Mouse (Mus musculus) hindbrain, embryonic 14.5 days (tissue): Measurements from ENCODE around the gene Grk5. TPM values are rescaled to one million over a fixed set of nuclear protein-coding genes. Genes with fewer than 3 reads are reported as not detected.

ENCODE experiments used
- ATAC-seq: fragments of 200-750 bp; cut with Nextera tagmentation; 2 replicates; pipeline ENCODE4 v1.8.0; 2017; ENCODE audit warnings: moderate number of reproducible peaks, mild to moderate bottlenecking, moderate TSS enrichment, moderate library complexity; ENCODE audit not compliant: low FRiP score
- DNase-seq: peaks from one replicate; pipeline ENCODE4 v3.0.0-alpha.2; 2015; ENCODE audit warnings: low spot score
- H3K27ac ChIP-seq: fragments of 300-500 bp; sonication (generic); 2 replicates; pipeline ENCODE4 v1.5.1; 2014; ENCODE audit warnings: mild to moderate bottlenecking, moderate library complexity
- H3K27me3 ChIP-seq: fragments of 300-500 bp; sonication (generic); 2 replicates; pipeline ENCODE4 v1.6.1; 2014; ENCODE audit warnings: mild to moderate bottlenecking, low read length, mixed read lengths; ENCODE audit not compliant: control insufficient read depth, insufficient read depth
- H3K36me3 ChIP-seq: fragments of 300-500 bp; sonication (generic); replicated peaks from 2 replicates; pipeline ENCODE4 v1.6.1; 2014; ENCODE audit not compliant: control insufficient read depth, insufficient read depth
- H3K4me1 ChIP-seq: fragments of 300-500 bp; sonication (generic); replicated peaks from 2 replicates; pipeline ENCODE4 v1.6.1; 2014; ENCODE audit warnings: antibody characterized with exemption, low read length, mixed read lengths; ENCODE audit not compliant: control insufficient read depth, insufficient read depth
- H3K4me2 ChIP-seq: fragments of 300-500 bp; sonication (generic); replicated peaks from 2 replicates; pipeline ENCODE4 v1.6.1; 2014; ENCODE audit warnings: mild to moderate bottlenecking, moderate library complexity
- H3K4me3 ChIP-seq: fragments of 300-500 bp; sonication (generic); replicated peaks from 2 replicates; pipeline ENCODE4 v1.5.1; 2014; ENCODE audit warnings: mild to moderate bottlenecking, low read length
- H3K9ac ChIP-seq: fragments of 300-500 bp; sonication (generic); 2 replicates; pipeline ENCODE4 v1.6.1; 2014
- H3K9me3 ChIP-seq: fragments of 300-500 bp; sonication (generic); 2 replicates; pipeline ENCODE4 v1.6.1; 2016; ENCODE audit warnings: low read length; ENCODE audit not compliant: control insufficient read depth
- WGBS: fragments of 180-500 bp; shearing (Covaris S2); extraction: QIAGEN DNeasy Blood & Tissue Kit; methylation state at CpG from one replicate; pipeline ENCODE4 v1.1.7; 2014; 5-methylcytosine and 5-hydroxymethylcytosine counted together
- polyA plus RNA-seq: library from polyadenylated mRNA; unstranded; fragments of >200 nt; fragmentation: Nextera tagmentation; extraction: Ambion mirVana; gene quantifications from 2 replicates; pipeline ENCODE4 v1.2.1, GENCODE M21; 2014

Grk5 gene
- polyA plus RNA-seq, 1 experiment from 2014 or later: 3.1 TPM

- Histone ChIP-seq H3K9me3 (no peaks in the 10 kb centered on the region), H3K27ac (no peak overlapping the region), H3K9ac (no peak overlapping the region), H3K4me2 (no peak overlapping the region), H3K4me3 (no peak overlapping the region), H3K36me3 (no peaks in the 10 kb centered on the region), H3K4me1 (no peaks in the 10 kb centered on the region), H3K27me3 (no peaks in the 10 kb centered on the region)
- ATAC-seq (no peak), DNase-seq (no peak)
- WGBS: 88% methylated on average over 2 of the region's 2 CpGs
These were observed 92.3 kb downstream of the Grk5 start for GRCm38 (mm10) chr19:60981894-60982293.

GRCm38 (mm10) chr19:60989766-60990165, 100.2 kb downstream of the Grk5 start:
- Histone ChIP-seq H3K36me3 (no peaks in the 10 kb centered on the region), H3K27me3 (no peaks in the 10 kb centered on the region), H3K4me3 (no peak overlapping the region), H3K4me2 (no peak overlapping the region), H3K27ac (no peak overlapping the region), H3K9me3 (no peaks in the 10 kb centered on the region), H3K9ac (no peak overlapping the region), H3K4me1 (no peaks in the 10 kb centered on the region)
- no peak for ATAC-seq
- DNase-seq: no peak
- 76% methylated on average over 5 of the region's 5 CpGs for WGBS

- whole genome bisulfite sequencing: 66% methylated on average over 3 of the region's 3 CpGs
- no peaks in the 10 kb centered on the region for H3K27me3 ChIP-seq
- no peaks in the 10 kb centered on the region for H3K36me3 ChIP-seq
- H3K4me2 ChIP-seq: no peak overlapping the region
- DNase-seq: no peak
- no peaks in the 10 kb centered on the region for H3K4me1 ChIP-seq
- no peaks in the 10 kb centered on the region for H3K9me3 ChIP-seq
- no peak overlapping the region for H3K4me3 ChIP-seq
- H3K9ac ChIP-seq: no peak overlapping the region
- no peak overlapping the region for H3K27ac ChIP-seq
- no peak for ATAC-seq
These were observed 104.7 kb downstream of the Grk5 start for GRCm38 (mm10) chr19:60994214-60994613.

GRCm38 (mm10) chr19:60994845-60995244, 105.3 kb downstream of the Grk5 start:
- Histone ChIP-seq H3K4me3 (no peak overlapping the region), H3K4me2 (no peak overlapping the region), H3K36me3 (no peaks in the 10 kb centered on the region), H3K9me3 (no peaks in the 10 kb centered on the region), H3K27me3 (no peaks in the 10 kb centered on the region), H3K27ac (no peak overlapping the region), H3K4me1 (no peaks in the 10 kb centered on the region), H3K9ac (no peak overlapping the region)
- ATAC-seq: no peak
- DNase-seq: no peak
- 77% methylated on average over 2 of the region's 2 CpGs for WGBS

GRCm38 (mm10) chr19:60997784-60998183, 108.2 kb downstream of the Grk5 start:
- Histone ChIP-seq H3K36me3 (no peaks in the 10 kb centered on the region), H3K27ac (no peak overlapping the region), H3K4me2 (no peak overlapping the region), H3K9me3 (no peaks in the 10 kb centered on the region), H3K9ac (no peak overlapping the region), H3K4me1 (no peaks in the 10 kb centered on the region), H3K27me3 (no peaks in the 10 kb centered on the region), H3K4me3 (no peak overlapping the region)
- no peak for DNase-seq
- no peak for ATAC-seq
- WGBS: 85% methylated on average over 4 of the region's 4 CpGs

- WGBS: 36% methylated on average over 2 of the region's 2 CpGs
- Histone ChIP-seq H3K36me3 (no peaks in the 10 kb centered on the region), H3K9me3 (no peaks in the 10 kb centered on the region), H3K4me3 (no peak overlapping the region), H3K4me1 (no peaks in the 10 kb centered on the region), H3K27me3 (no peaks in the 10 kb centered on the region), H3K27ac (no peak overlapping the region), H3K9ac (no peak overlapping the region), H3K4me2 (no peak overlapping the region)
- no peak for DNase-seq
- ATAC-seq: no peak
These were observed 110.1 kb downstream of the Grk5 start for GRCm38 (mm10) chr19:60999652-61000051.

- H3K36me3 ChIP-seq: no peaks in the 10 kb centered on the region
- H3K9ac ChIP-seq: no peak overlapping the region
- ATAC-seq (no peak), DNase-seq (no peak)
- no peaks in the 10 kb centered on the region for H3K4me1 ChIP-seq
- H3K4me3 ChIP-seq: no peak overlapping the region
- no peak overlapping the region for H3K27ac ChIP-seq
- H3K9me3 ChIP-seq: no peaks in the 10 kb centered on the region
- no peak overlapping the region for H3K4me2 ChIP-seq
- WGBS: 96% methylated on average over 2 of the region's 2 CpGs
- H3K27me3 ChIP-seq: no peaks in the 10 kb centered on the region
These were observed 111.4 kb downstream of the Grk5 start for GRCm38 (mm10) chr19:61000958-61001357.

- H3K27me3 ChIP-seq: no peaks in the 10 kb centered on the region
- no peak for ATAC-seq
- 93% methylated on average over 2 of the region's 2 CpGs for WGBS
These were observed 119.7 kb downstream of the Grk5 start for GRCm38 (mm10) chr19:61009266-61009665.

GRCm38 (mm10) chr19:61017477-61018266, 128.1 kb downstream of the Grk5 start:
- no peaks in the 10 kb centered on the region for H3K36me3 ChIP-seq
- no peak for DNase-seq
- 0 out of 2 replicates have a peak, but pooled peaks cover 4% of the 10 kb centered on the region for H3K4me1 ChIP-seq
- ATAC-seq: no peak
- no peak overlapping the region for H3K4me3 ChIP-seq
- 96% methylated on average over 1 of the region's 1 CpGs for WGBS
- H3K27me3 ChIP-seq: no peaks in the 10 kb centered on the region
- no peak overlapping the region for H3K4me2 ChIP-seq
- no peak overlapping the region for H3K9ac ChIP-seq
- H3K27ac ChIP-seq: no peak overlapping the region
- no peaks in the 10 kb centered on the region for H3K9me3 ChIP-seq

More at GRCm38 (mm10) chr19:61009266-61009665, 119.7 kb downstream of the Grk5 start:
- Histone ChIP-seq H3K4me2 (no peak overlapping the region), H3K36me3 (no peaks in the 10 kb centered on the region), H3K9ac (no peak overlapping the region), H3K4me1 (no peaks in the 10 kb centered on the region), H3K27ac (no peak overlapping the region), H3K9me3 (no peaks in the 10 kb centered on the region), H3K4me3 (no peak overlapping the region)
- no peak for DNase-seq
